Mouse (Mus musculus) ES-E14 (cell line): Measurements from ENCODE around the gene Plet1. TPM values are rescaled to one million over a fixed set of nuclear protein-coding genes. Genes with fewer than 3 reads are reported as not detected.
A peak's percentile ranks its signal among the peaks of the same experiment; 100 is the strongest.

Experiments
- DNase-seq: peaks from one replicate; pipeline ENCODE4 v3.0.0-alpha.2; 2013; ENCODE audit warnings: low read depth, low spot score
- H3K27ac ChIP-seq: 2 replicates; pipeline ENCODE4 v1.5.1; 2012; ENCODE audit warnings: low read depth, mild to moderate bottlenecking, low read length, moderate library complexity, mixed read lengths; ENCODE audit not compliant: poor library complexity, insufficient read depth, severe bottlenecking
- H3K36me3 ChIP-seq: 2 replicates; pipeline ENCODE4 v1.6.1; 2012; ENCODE audit warnings: mild to moderate bottlenecking, low read length, moderate library complexity, mixed read lengths; ENCODE audit not compliant: control insufficient read depth, poor library complexity, insufficient read depth, severe bottlenecking
- H3K4me1 ChIP-seq, 2 experiments: fragments of 150-350 bp in 1 of 2; sonication (generic) in 1 of 2; 2 replicates each; pipeline ENCODE4 v1.6.1; 2012; ENCODE audit warnings: low read length in 2 of 2, mild to moderate bottlenecking in 1 of 2, mixed read lengths in 1 of 2; ENCODE audit not compliant: control insufficient read depth in 2 of 2, insufficient read depth in 2 of 2, poor library complexity in 1 of 2
- H3K4me3 ChIP-seq, 2 experiments: fragments of 150-350 bp in 1 of 2; sonication (generic) in 1 of 2; 2 replicates each; pipeline ENCODE4 v1.5.1; 2012; ENCODE audit warnings: low read length in 2 of 2, low read depth in 1 of 2, mild to moderate bottlenecking in 1 of 2, mixed read lengths in 1 of 2; ENCODE audit not compliant: insufficient read depth in 1 of 2, poor library complexity in 1 of 2, severe bottlenecking in 1 of 2
- H3K9ac ChIP-seq: 2 replicates; pipeline ENCODE4 v1.6.1; 2012; ENCODE audit warnings: low read depth, mild to moderate bottlenecking, low read length, mixed read lengths; ENCODE audit not compliant: poor library complexity, insufficient read depth, severe bottlenecking
- H3K9me3 ChIP-seq: fragments of 150-350 bp; sonication (generic); 2 replicates; pipeline ENCODE4 v1.6.1; 2012; ENCODE audit warnings: low read depth, mild to moderate bottlenecking, low read length; ENCODE audit not compliant: control insufficient read depth, insufficient read depth
- CHD2 ChIP-seq: IDR thresholded peaks from 2 replicates; pipeline ENCODE4 v1.6.1; 2014; ENCODE audit warnings: mild to moderate bottlenecking, low read depth, low read length, inconsistent platforms
- HCFC1 ChIP-seq: IDR thresholded peaks from 2 replicates; pipeline ENCODE4 v1.6.1; 2012; ENCODE audit warnings: low read length, inconsistent platforms, borderline replicate concordance; ENCODE audit not compliant: insufficient read depth
- MAFK ChIP-seq: IDR thresholded peaks from 2 replicates; pipeline ENCODE4 v1.6.1; 2014; ENCODE audit warnings: mild to moderate bottlenecking, low read depth, low read length, inconsistent platforms; ENCODE audit not compliant: insufficient read depth
- ZC3H11A ChIP-seq: IDR thresholded peaks from 2 replicates; pipeline ENCODE4 v1.6.1; 2012; ENCODE audit warnings: low read depth, mild to moderate bottlenecking, inconsistent platforms, low read length, borderline replicate concordance
- ZNF384 ChIP-seq: IDR thresholded peaks from 2 replicates; pipeline ENCODE4 v1.6.1; 2012; ENCODE audit warnings: low read depth, low read length, inconsistent platforms
- in situ Hi-C, 2 experiments: fragments of 600-800 bp; cut with MboI; formaldehyde crosslinking; loops; one replicate each; pipeline ENCODE4 v1.15.1; 2025; ENCODE audit warnings: low sequenced_read_pairs in 2 of 2, inconsistent platforms in 1 of 2; ENCODE audit not compliant: unreplicated experiment in 2 of 2
- total RNA-seq: library from RNA; depleted of rRNA; stranded (reverse); fragments of 300-350 nt; gene quantifications from 2 replicates; pipeline ENCODE4 v1.2.3, GENCODE M21; 2012

The Plet1 gene
- total RNA-seq, 1 experiment: 9.4 TPM

- in situ Hi-C loops: no loop called here
Measured at GRCm38 (mm10) chr9:50502949-50503348, 8.6 kb downstream of the Plet1 start.

GRCm38 (mm10) chr9:50505405-50505804 is 11.1 kb downstream of the Plet1 start:
- DNase-seq: no peak
- in situ Hi-C loops: no loop called here
- Histone ChIP-seq H3K9ac (no peak overlapping the region), H3K36me3 (no peaks in the 10 kb centered on the region; the same call in 1 of the 2 replicates), H3K4me3 (no peak overlapping the region), H3K27ac (no peak overlapping the region), H3K9me3 (no peaks in the 10 kb centered on the region), H3K4me1 (no peaks in the 10 kb centered on the region)
- TF ChIP-seq MAFK (no peak), ZC3H11A (no peak), CHD2 (no peak), HCFC1 (no peak), ZNF384 (no peak)

More at GRCm38 (mm10) chr9:50502949-50503348, 8.6 kb downstream of the Plet1 start:
- Histone ChIP-seq H3K4me1 (no peaks in the 10 kb centered on the region), H3K9me3 (no peaks in the 10 kb centered on the region), H3K9ac (no peak overlapping the region), H3K27ac (no peak overlapping the region), H3K4me3 (no peak overlapping the region), H3K36me3 (no peaks in the 10 kb centered on the region; the same call in 1 of the 2 replicates)
- TF ChIP-seq ZC3H11A (no peak), ZNF384 (no peak), HCFC1 (no peak), MAFK (no peak), CHD2 (no peak)
- DNase-seq: no peak

GRCm38 (mm10) chr9:50507570-50507969 is 13.2 kb downstream of the Plet1 start:
- no peak overlapping the region for H3K27ac ChIP-seq
- no peak overlapping the region for H3K9ac ChIP-seq
- in situ Hi-C loops: no loop called here
- H3K36me3 ChIP-seq: no peaks in the 10 kb centered on the region
- H3K4me1 ChIP-seq: no peaks in the 10 kb centered on the region
- no peak for TF ChIP-seq HCFC1
- TF ChIP-seq ZC3H11A: no peak
- TF ChIP-seq MAFK: no peak
- no peak for TF ChIP-seq ZNF384
- TF ChIP-seq CHD2: no peak
- no peaks in the 10 kb centered on the region for H3K9me3 ChIP-seq
- no peak for DNase-seq
- no peak overlapping the region for H3K4me3 ChIP-seq

DNA sequence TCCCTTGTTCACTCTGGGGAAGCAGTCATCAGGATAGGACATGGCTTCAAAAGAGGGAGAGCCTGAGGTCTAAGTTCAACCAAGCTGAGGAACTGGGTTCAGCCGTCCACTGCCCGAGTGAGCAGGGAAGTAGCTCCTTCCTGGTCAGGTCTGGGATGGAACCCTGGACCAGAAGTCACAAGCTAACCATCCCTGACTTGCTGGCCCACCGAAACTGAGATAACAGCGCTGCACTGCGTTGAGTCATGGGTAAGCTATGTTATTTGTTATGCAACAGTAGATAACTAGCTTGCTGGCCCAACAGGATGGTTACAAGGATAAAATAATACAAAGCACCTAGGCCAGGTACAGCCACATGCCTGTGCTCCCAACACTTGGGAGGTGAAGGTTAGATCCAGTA is 21.1 kb downstream of the Plet1 start:
- no peak overlapping the region for H3K27ac ChIP-seq
- no peak for TF ChIP-seq MAFK
- no peak for TF ChIP-seq ZNF384
- TF ChIP-seq CHD2: no peak
- no peak overlapping the region for H3K4me3 ChIP-seq
- no peak overlapping the region for H3K9ac ChIP-seq
- in situ Hi-C loops: no loop called here
- H3K36me3 ChIP-seq: no peaks in the 10 kb centered on the region
- H3K4me1 ChIP-seq: 0 out of 4 replicates have a peak, but pooled peaks cover 0 to 4% of the 10 kb centered on the region in 2 experiments
- DNase-seq: no peak
- H3K9me3 ChIP-seq: no peaks in the 10 kb centered on the region

GRCm38 (mm10) chr9:50518781-50519180 is 24.5 kb downstream of the Plet1 start:
- in situ Hi-C loops: no loop called here
- peak; percentile 66 for DNase-seq
- Histone ChIP-seq H3K9me3 (no peaks in the 10 kb centered on the region), H3K9ac (no peak overlapping the region), H3K4me1 (0 out of 4 replicates have a peak, but pooled peaks cover 0 to 4% of the 10 kb centered on the region in 2 experiments), H3K36me3 (no peaks in the 10 kb centered on the region), H3K27ac (no peak overlapping the region), H3K4me3 (no peak overlapping the region)
- TF ChIP-seq CHD2: no peak
- TF ChIP-seq ZC3H11A: peak; percentile 23; the same call in 1 of the 2 replicates
- TF ChIP-seq HCFC1: no peak
